Mouse (Mus musculus) small intestine, adult 2 months (tissue): ENCODE results near the gene Npy2r. TPM values are rescaled to one million over a fixed set of nuclear protein-coding genes. Genes with fewer than 3 reads are reported as not detected.

Experiments
- H3K27ac ChIP-seq: fragments of 200-500 bp; 2 replicates; pipeline ENCODE4 v1.5.1; 2012; ENCODE audit warnings: low read depth, low read length, control low read depth, inconsistent platforms; ENCODE audit not compliant: insufficient read depth
- H3K27me3 ChIP-seq: fragments of 200-500 bp; 2 replicates; pipeline ENCODE4 v1.6.1; 2012; ENCODE audit warnings: mild to moderate bottlenecking, moderate library complexity, low read length, inconsistent platforms; ENCODE audit not compliant: control insufficient read depth, insufficient read depth
- H3K36me3 ChIP-seq: fragments of 200-500 bp; 2 replicates; pipeline ENCODE4 v1.6.1; 2012; ENCODE audit warnings: mild to moderate bottlenecking, low read length, control low read depth, inconsistent platforms; ENCODE audit not compliant: control insufficient read depth, insufficient read depth
- H3K4me1 ChIP-seq: fragments of 200-500 bp; 2 replicates; pipeline ENCODE4 v1.6.1; 2012; ENCODE audit warnings: low read length, inconsistent platforms, mixed read lengths; ENCODE audit not compliant: control insufficient read depth, insufficient read depth, insufficient read length
- H3K4me3 ChIP-seq: fragments of 200-500 bp; 2 replicates; pipeline ENCODE4 v1.5.1; 2012; ENCODE audit warnings: low read depth, mild to moderate bottlenecking, control low read depth, inconsistent platforms, low read length, moderate library complexity
- CTCF ChIP-seq: fragments of 200-500 bp; IDR thresholded peaks from 2 replicates; pipeline ENCODE4 v1.5.1; 2012; ENCODE audit warnings: low read depth, mild to moderate bottlenecking, control low read depth, inconsistent platforms, low read length, moderate library complexity, mixed read lengths; ENCODE audit not compliant: insufficient replicate concordance, insufficient read length; ENCODE audit errors: extremely low read depth
- POLR2A ChIP-seq: fragments of 200-500 bp; IDR thresholded peaks from 2 replicates; pipeline ENCODE4 v1.6.1; 2012; ENCODE audit warnings: low read depth, mild to moderate bottlenecking, control low read depth, inconsistent platforms, low read length, moderate library complexity
- WGBS: fragments of 180-500 bp; shearing (Covaris S2); methylation state at CpG from one replicate; pipeline ENCODE4 v1.1.7; 2018; 5-methylcytosine and 5-hydroxymethylcytosine counted together
- polyA plus RNA-seq: library from polyadenylated mRNA; depleted of rRNA; stranded (reverse); fragments of >200 nt; gene quantifications from 2 replicates; pipeline ENCODE4 v1.2.3, GENCODE M21; 2012; rRNA removed

Npy2r gene
- polyA plus RNA-seq = 0.34 and 0.42 TPM in 2 replicates

DNA sequence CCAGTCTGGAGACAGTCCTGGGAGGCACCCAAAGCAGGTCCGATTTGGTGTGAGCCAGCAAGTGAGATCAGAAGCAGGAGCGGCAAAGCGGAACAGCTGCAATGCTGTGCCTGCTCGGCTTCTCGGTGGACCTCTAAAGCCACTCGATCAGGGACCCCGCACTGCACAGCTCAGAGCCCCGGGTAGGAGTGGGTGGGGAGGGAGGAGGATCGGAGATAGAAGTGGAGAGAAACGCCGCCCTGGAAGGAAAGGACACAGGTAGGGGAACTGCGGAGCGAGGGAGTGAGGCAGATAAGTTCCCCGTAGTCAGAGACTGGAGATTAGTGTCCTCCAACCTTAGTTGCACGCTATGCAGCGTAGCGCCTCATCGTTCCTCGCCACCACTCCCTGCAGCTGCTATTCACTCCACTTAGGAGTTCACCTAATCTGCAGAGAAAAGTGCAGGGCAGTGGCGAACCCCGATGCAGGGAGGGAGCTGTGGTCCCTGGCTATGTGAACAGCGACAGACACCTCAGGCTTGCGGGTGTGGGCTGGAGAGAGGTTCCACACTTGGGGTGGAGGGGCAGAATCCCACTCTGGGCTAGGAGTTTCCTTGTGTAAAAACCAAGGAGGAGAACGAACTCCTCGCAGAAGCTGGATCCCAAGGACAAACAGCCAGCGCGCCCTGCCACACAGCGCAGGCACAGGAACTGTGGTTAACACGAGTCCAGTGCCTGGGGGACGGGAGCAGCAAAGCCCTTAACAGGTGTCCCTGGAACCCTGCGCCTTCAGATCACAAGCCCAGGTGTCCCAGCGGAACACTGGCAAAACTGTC, at the start of gene Npy2r:
Gene Npy2r, minus strand, starts transcription at position 177 of the 814 bp plus-strand sequence.
- peak within 1 kb of the TSS; percentile 47 for H3K4me3 ChIP-seq
- under 1% methylated on average over 32 of the region's 32 CpGs for WGBS
- no peaks in the 10 kb centered on the region for H3K36me3 ChIP-seq
- H3K27me3 ChIP-seq = no peaks in the 10 kb centered on the region
- H3K4me1 ChIP-seq = peaks cover 2% of the 10 kb centered on the region; the same call in 1 of the 2 replicates
- TF ChIP-seq POLR2A (no peak), CTCF (no peak)
- no peak within 1 kb of the TSS for H3K27ac ChIP-seq

DNA sequence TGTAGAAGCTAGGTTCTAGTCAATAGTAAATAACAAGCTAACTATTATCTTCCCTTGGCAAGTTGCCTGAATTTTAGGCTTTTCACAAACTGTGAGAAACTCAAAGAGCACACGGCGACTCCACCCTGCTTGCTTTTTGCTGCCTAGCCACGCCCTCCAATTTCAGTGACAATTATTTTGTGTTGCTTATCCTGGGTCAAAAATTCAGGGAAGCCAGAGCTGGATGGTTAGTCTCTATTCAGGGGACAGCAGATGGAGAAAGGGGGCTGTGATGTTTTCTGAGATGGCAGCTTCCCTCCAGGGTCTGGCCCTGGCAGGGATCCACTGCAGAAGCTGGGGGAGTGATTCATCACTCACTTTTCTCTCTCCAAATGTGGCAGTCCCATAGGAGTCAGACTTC, 9.9 kb upstream of the Npy2r start:
- Histone ChIP-seq H3K4me3 (no peak overlapping the region), H3K36me3 (no peaks in the 10 kb centered on the region), H3K27me3 (no peaks in the 10 kb centered on the region), H3K27ac (no peak overlapping the region), H3K4me1 (no peaks in the 10 kb centered on the region)
- WGBS = 39% methylated on average over 3 of the region's 3 CpGs
- no peak for TF ChIP-seq POLR2A
- no peak for TF ChIP-seq CTCF

DNA sequence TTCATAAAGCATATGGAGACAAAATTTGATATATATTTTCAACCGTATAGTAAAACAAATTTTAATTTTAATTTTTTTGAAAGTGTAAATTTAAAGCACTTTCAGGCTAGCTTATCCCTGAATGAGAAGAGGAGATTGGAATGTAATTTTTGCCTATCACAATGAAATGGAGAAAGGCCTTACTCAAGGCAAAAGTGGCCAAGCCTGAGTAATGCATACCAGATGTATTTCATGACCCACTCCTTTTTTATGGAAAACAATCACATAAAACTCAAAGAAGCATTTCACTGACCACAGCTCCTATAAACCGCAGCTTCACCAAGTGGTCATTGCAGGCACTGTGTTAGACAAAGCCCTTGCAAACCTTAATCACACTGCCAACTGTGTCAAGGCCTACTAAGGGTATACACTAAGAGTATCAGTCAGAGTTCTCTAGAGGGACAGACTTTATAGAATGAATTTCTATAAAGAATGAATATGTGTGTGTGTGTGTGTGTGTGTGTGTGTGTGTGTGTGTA, 8.5 kb upstream of the Npy2r start:
- Histone ChIP-seq H3K27me3 (no peaks in the 10 kb centered on the region), H3K36me3 (no peaks in the 10 kb centered on the region), H3K4me3 (no peak overlapping the region), H3K27ac (no peak overlapping the region), H3K4me1 (no peaks in the 10 kb centered on the region)
- WGBS = 89% methylated on average over 2 of the region's 2 CpGs
- no peak for TF ChIP-seq POLR2A
- no peak for TF ChIP-seq CTCF

DNA sequence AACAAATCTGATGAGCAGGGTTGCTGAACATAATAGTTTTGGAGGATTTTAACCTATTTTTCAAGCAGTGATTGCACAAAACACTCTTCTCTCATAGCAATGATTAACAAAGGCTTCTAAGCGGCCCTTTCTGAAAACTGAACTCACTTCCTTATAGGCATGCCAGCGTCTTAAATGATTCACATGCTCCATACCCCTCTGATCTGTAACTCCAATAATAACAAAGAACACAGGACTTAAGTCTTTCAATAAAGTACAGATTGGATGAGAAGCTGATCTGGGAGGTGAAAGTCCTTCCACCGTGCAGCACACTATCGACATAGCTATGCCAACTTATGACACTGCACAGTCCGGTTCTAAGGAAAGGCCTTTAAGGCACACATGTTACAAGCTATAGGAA, 2.0 kb upstream of the Npy2r start:
- Histone ChIP-seq H3K36me3 (no peaks in the 10 kb centered on the region), H3K4me1 (peaks cover 2% of the 10 kb centered on the region; the same call in 1 of the 2 replicates), H3K4me3 (no peak overlapping the region), H3K27ac (0 out of 2 replicates have a peak overlapping the region, but pooled peaks have one; percentile 22), H3K27me3 (no peaks in the 10 kb centered on the region)
- TF ChIP-seq POLR2A (no peak), CTCF (no peak)
- 28% methylated on average over 5 of the region's 5 CpGs for WGBS

DNA sequence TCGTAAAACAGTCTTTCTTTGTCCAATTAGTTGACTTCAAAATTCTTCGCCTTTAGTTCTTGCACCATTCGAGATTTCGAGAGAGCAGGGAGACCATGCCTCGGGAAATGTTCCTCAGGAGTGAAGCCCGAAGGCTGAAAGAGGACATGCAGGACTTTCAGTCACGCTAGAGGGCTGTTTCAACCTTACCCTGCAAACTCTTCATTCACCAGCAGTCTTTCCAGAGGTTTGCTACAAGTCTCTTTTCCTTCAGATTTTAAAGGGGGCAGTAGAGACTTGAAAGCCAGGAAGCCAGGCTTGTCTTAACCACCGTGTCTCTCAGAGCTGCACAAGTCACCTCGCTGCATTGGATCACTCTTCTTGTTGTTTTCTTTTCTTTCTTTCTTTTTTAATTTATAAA, 869 bp upstream of the Npy2r start:
- H3K4me1 ChIP-seq = peaks cover 2% of the 10 kb centered on the region; the same call in 1 of the 2 replicates
- no peak overlapping the region for H3K27ac ChIP-seq
- H3K36me3 ChIP-seq = no peaks in the 10 kb centered on the region
- no peak for TF ChIP-seq CTCF
- no peak for TF ChIP-seq POLR2A
- 2% methylated on average over 9 of the region's 9 CpGs for WGBS
- H3K27me3 ChIP-seq = no peaks in the 10 kb centered on the region
- H3K4me3 ChIP-seq = peak overlapping the region; percentile 47

DNA sequence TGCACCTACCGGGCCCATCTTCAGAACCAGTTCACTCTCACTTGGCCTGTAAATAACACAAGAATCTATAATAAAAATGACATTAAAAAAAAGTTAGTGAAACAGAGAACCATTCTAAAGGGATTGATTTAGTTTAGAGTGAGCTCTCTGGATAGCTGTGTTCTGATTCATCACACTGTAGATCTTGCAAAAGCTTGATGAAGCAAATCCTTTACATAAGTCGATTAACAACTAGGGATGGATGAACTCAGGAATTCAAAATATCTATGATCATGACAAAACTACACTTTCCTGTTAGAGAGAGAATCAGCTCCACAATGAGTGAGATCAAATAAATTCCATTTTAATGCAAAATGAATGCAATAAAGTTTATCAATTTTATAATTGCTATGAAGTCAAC, 6.4 kb downstream of the Npy2r start:
- 84% methylated on average over 2 of the region's 2 CpGs for WGBS
- Histone ChIP-seq H3K4me1 (no peaks in the 10 kb centered on the region), H3K4me3 (no peak overlapping the region), H3K27ac (no peak overlapping the region), H3K36me3 (no peaks in the 10 kb centered on the region), H3K27me3 (no peaks in the 10 kb centered on the region; the same call in 1 of the 2 replicates)
- TF ChIP-seq CTCF (no peak), POLR2A (no peak)

DNA sequence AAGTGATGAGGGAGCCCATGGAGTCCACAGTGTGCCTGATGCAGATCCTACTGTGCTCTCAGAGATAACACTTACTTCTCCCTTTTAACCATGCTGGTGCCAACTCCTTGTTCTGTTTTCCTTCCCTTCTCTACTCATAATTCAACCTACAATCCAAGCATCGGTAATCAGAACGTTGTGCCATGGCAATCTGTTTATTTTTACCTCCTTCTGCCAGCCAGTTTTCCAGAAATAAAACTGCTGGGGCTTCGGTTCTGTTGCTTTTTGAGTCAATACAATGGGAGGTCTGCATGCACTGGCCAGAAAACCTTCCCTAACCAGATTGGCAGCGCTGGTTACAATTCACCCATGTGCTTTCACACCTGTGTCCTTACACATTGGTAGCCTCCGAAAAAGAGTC, 7.9 kb downstream of the Npy2r start:
- H3K27ac ChIP-seq = no peak overlapping the region
- no peaks in the 10 kb centered on the region for H3K36me3 ChIP-seq
- WGBS = 70% methylated on average over 5 of the region's 5 CpGs
- H3K27me3 ChIP-seq = no peaks in the 10 kb centered on the region; the same call in 1 of the 2 replicates
- H3K4me3 ChIP-seq = no peak overlapping the region
- no peaks in the 10 kb centered on the region for H3K4me1 ChIP-seq
- no peak for TF ChIP-seq CTCF
- TF ChIP-seq POLR2A = no peak
